Mouse (Mus musculus) testis, adult 2 months (tissue): ENCODE data around the gene Myo1c.
A peak's percentile ranks its signal among the peaks of the same experiment; 100 is the strongest.

ENCODE experiments used
- CTCF ChIP-seq: fragments of 200-500 bp; IDR thresholded peaks from 2 replicates; pipeline ENCODE4 v1.5.1; 2012; ENCODE audit warnings: low read depth, mild to moderate bottlenecking, inconsistent platforms, low read length, moderate library complexity; ENCODE audit not compliant: control insufficient read depth, insufficient read depth, insufficient replicate concordance
- POLR2A ChIP-seq: fragments of 200-500 bp; IDR thresholded peaks from 2 replicates; pipeline ENCODE4 v1.6.1; 2012; ENCODE audit warnings: low read depth, mild to moderate bottlenecking, inconsistent platforms, low read length, moderate library complexity; ENCODE audit not compliant: control insufficient read depth

DNA sequence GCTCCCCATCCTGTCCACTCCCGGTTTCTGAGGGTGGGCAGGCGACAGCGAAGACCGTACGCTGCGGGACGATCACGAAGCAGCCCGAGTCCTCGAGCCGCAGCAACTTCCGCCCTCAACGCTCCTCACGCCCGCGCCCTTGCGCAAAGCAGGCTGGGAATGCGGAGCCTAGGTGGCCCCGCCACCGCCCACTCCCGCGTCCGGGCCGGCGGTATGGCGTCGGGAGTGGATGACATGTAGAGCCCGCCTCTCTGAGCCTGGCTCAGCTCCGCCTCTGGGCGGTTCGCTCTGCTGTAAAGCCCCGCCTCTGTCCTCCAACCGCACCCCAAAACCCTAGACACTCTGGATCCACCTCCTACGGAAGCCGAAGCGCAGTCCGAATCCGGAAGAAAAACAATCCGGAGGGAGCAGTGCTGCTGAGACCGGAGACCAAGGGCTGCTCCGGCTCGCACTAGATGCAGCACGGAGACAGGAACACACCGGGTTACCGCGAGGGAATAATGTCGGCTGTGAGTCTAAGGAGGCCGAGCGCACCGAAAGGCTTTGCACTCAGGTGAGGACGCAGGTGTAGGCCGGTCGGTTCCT is 19.6 kb upstream of the Myo1c start, which contains the start of gene Inpp5k:
- peak; percentile 96 for TF ChIP-seq POLR2A
- TF ChIP-seq CTCF = no peak
